Mouse (Mus musculus): ENCODE results near the gene Mxd3. TPM values are rescaled to one million over a fixed set of nuclear protein-coding genes. Genes with fewer than 3 reads are reported as not detected.

Mxd3 gene
- polyA plus RNA-seq, 1 experiment from 2014 or later: 14.8 TPM

GRCm38 (mm10) chr13:55332331-55332730 lies 2.7 kb upstream of the Mxd3 start:
- no peak for TF ChIP-seq CTCF (IDR thresholded peaks at IDR 0.05)
- H3K27me3 ChIP-seq: no peaks in the 10 kb centered on the region
- ChIA-PET CTCF (no interaction called here), POLR2A (no interaction called here)
- in situ Hi-C loops (cut with MboI; ENCODE audit: low pct_unique_long_range_greater_than_20kb): loop anchor here (5.0 kb wide), 1 partner anchor 185 kb away; no protein-coding TSS in a partner anchor
- DNase-seq (ENCODE audit: low read depth, low spot score): no peak
- no peak for ATAC-seq

GRCm38 (mm10) chr13:55330567-55331400 lies 1.2 kb upstream of the Mxd3 start:
- CTCF ChIA-PET: interaction anchor here (0.7 to 0.9 kb wide), 2 partner anchors 9 to 167 kb away, joined by 4 read pairs; no protein-coding TSS in a partner anchor
- in situ Hi-C loops (cut with MboI; ENCODE audit: low pct_unique_long_range_greater_than_20kb): loop anchor here (5.0 kb wide), 1 partner anchor 187 kb away; no protein-coding TSS in a partner anchor
- POLR2A ChIA-PET: interaction anchor here (0.7 kb wide), 2 partner anchors 29 to 212 kb away, joined by 4 read pairs; no protein-coding TSS in a partner anchor
- DNase-seq (ENCODE audit: low read depth, low spot score) (no peak), ATAC-seq (no peak)
- H3K27me3 ChIP-seq: no peaks in the 10 kb centered on the region
- no peak for TF ChIP-seq CTCF (IDR thresholded peaks at IDR 0.05)

- peak; percentile 44 for ATAC-seq
- ChIA-PET POLR2A (interaction anchor here (0.9 kb wide), 2 partner anchors 9 to 185 kb away, joined by 3 to 5 read pairs; partner anchors contain the start of gene Prelid1), CTCF (interaction anchor here (1.5 to 2.7 kb wide), 2 partner anchors 10 to 40 kb away, joined by 3 to 8 read pairs; no protein-coding TSS in a partner anchor)
- no peaks in the 10 kb centered on the region for H3K27me3 ChIP-seq
- no peak for TF ChIP-seq CTCF (IDR thresholded peaks at IDR 0.05)
- no peak for DNase-seq (ENCODE audit: low read depth, low spot score)
- in situ Hi-C loops (cut with MboI; ENCODE audit: low pct_unique_long_range_greater_than_20kb): no loop called here
Measured at GRCm38 (mm10) chr13:55329109-55329682, 427 bp downstream of the Mxd3 start.

- CTCF ChIA-PET: interaction anchor here (1.5 to 2.7 kb wide), 3 partner anchors 11 to 39 kb away, joined by 3 to 11 read pairs (median 8); no protein-coding TSS in a partner anchor
- POLR2A ChIA-PET: no interaction called here
- in situ Hi-C loops (cut with MboI; ENCODE audit: low pct_unique_long_range_greater_than_20kb): no loop called here
- TF ChIP-seq CTCF (IDR thresholded peaks at IDR 0.05): no peak
- no peaks in the 10 kb centered on the region for H3K27me3 ChIP-seq
- ATAC-seq (no peak), DNase-seq (ENCODE audit: low read depth, low spot score) (no peak)
Measured at GRCm38 (mm10) chr13:55328641-55329040, 982 bp downstream of the Mxd3 start.

GRCm38 (mm10) chr13:55328171-55328570 lies 1.5 kb downstream of the Mxd3 start:
- ChIA-PET POLR2A (interaction anchor here (1.0 to 1.3 kb wide), 2 partner anchors 19 to 23 kb away, joined by 3 read pairs; no protein-coding TSS in a partner anchor), CTCF (interaction anchor here (0.6 to 2.7 kb wide), 4 partner anchors 11 to 24 kb away, joined by 3 to 11 read pairs (median 6); no protein-coding TSS in a partner anchor)
- DNase-seq (ENCODE audit: low read depth, low spot score): no peak
- no peaks in the 10 kb centered on the region for H3K27me3 ChIP-seq
- ATAC-seq: no peak
- in situ Hi-C loops (cut with MboI; ENCODE audit: low pct_unique_long_range_greater_than_20kb): no loop called here
- TF ChIP-seq CTCF (IDR thresholded peaks at IDR 0.05): no peak

GRCm38 (mm10) chr13:55327633-55328032 lies 2.0 kb downstream of the Mxd3 start:
- no peaks in the 10 kb centered on the region for H3K27me3 ChIP-seq
- peak; percentile 55 for ATAC-seq
- POLR2A ChIA-PET: interaction anchor here (0.8 to 1.3 kb wide), 3 partner anchors 20 to 1351 kb away, joined by 3 to 4 read pairs (median 3); no protein-coding TSS in a partner anchor
- in situ Hi-C loops (cut with MboI; ENCODE audit: low pct_unique_long_range_greater_than_20kb): no loop called here
- TF ChIP-seq CTCF (IDR thresholded peaks at IDR 0.05): no peak
- CTCF ChIA-PET: interaction anchor here (0.6 to 2.7 kb wide), 5 partner anchors 10 to 25 kb away, joined by 3 to 11 read pairs (median 4); no protein-coding TSS in a partner anchor
- no peak for DNase-seq (ENCODE audit: low read depth, low spot score)

GRCm38 (mm10) chr13:55327169-55327568 lies 2.5 kb downstream of the Mxd3 start:
- TF ChIP-seq CTCF (IDR thresholded peaks at IDR 0.05): no peak
- ChIA-PET POLR2A (interaction anchor here (0.8 to 1.3 kb wide), 3 partner anchors 20 to 1352 kb away, joined by 3 to 4 read pairs (median 3); no protein-coding TSS in a partner anchor), CTCF (interaction anchor here (1.0 to 2.7 kb wide), 4 partner anchors 10 to 21 kb away, joined by 4 to 11 read pairs (median 6); no protein-coding TSS in a partner anchor)
- no peaks in the 10 kb centered on the region for H3K27me3 ChIP-seq
- ATAC-seq (no peak), DNase-seq (ENCODE audit: low read depth, low spot score) (no peak)
- in situ Hi-C loops (cut with MboI; ENCODE audit: low pct_unique_long_range_greater_than_20kb): no loop called here

- no peak for TF ChIP-seq CTCF (IDR thresholded peaks at IDR 0.05)
- DNase-seq (ENCODE audit: low read depth, low spot score) (no peak), ATAC-seq (no peak)
- in situ Hi-C loops (cut with MboI; ENCODE audit: low pct_unique_long_range_greater_than_20kb): no loop called here
- ChIA-PET POLR2A (no interaction called here), CTCF (no interaction called here)
- no peaks in the 10 kb centered on the region for H3K27me3 ChIP-seq
Measured at GRCm38 (mm10) chr13:55325596-55325995, 4.0 kb downstream of the Mxd3 start.

GRCm38 (mm10) chr13:55322130-55322825 lies 7.3 kb downstream of the Mxd3 start:
- DNase-seq (ENCODE audit: low read depth, low spot score): no peak
- ChIA-PET POLR2A (no interaction called here), CTCF (interaction anchor here (1.1 to 1.3 kb wide), 2 partner anchors 13 to 15 kb away, joined by 3 read pairs; no protein-coding TSS in a partner anchor)
- peak; percentile 44 for ATAC-seq
- in situ Hi-C loops (cut with MboI; ENCODE audit: low pct_unique_long_range_greater_than_20kb): no loop called here
- TF ChIP-seq CTCF (IDR thresholded peaks at IDR 0.05): no peak
- no peaks in the 10 kb centered on the region for H3K27me3 ChIP-seq
